Mouse (Mus musculus) liver, adult 2 months (tissue): ENCODE results near the gene Sorcs1.

Experiments
- CTCF ChIP-seq: fragments of 200-500 bp; IDR thresholded peaks from 2 replicates; pipeline ENCODE4 v1.5.1; 2011; ENCODE audit warnings: low read depth, low read length, control low read depth
- POLR2A ChIP-seq: fragments of 200-500 bp; IDR thresholded peaks from 2 replicates; pipeline ENCODE4 v1.6.1; 2011; ENCODE audit warnings: low read length, control low read depth; ENCODE audit not compliant: insufficient read depth; ENCODE audit errors: extremely low read depth

GRCm38 (mm10) chr19:50676578-50677524 lies 1.6 kb downstream of the Sorcs1 start:
- TF ChIP-seq CTCF, result no peak
- TF ChIP-seq POLR2A, result no peak
